Mouse (Mus musculus) bone marrow macrophage, adult 2 months (primary cell): ENCODE measurements around the gene Prkcb.

ENCODE experiments used
- CTCF ChIP-seq: IDR thresholded peaks from 2 replicates; pipeline ENCODE4 v1.5.1; 2012; ENCODE audit warnings: low read depth, mild to moderate bottlenecking, low read length, moderate library complexity
- POLR2A ChIP-seq: IDR thresholded peaks from 2 replicates; pipeline ENCODE4 v1.6.1; 2012; ENCODE audit warnings: mild to moderate bottlenecking, low read depth, low read length, borderline replicate concordance

DNA sequence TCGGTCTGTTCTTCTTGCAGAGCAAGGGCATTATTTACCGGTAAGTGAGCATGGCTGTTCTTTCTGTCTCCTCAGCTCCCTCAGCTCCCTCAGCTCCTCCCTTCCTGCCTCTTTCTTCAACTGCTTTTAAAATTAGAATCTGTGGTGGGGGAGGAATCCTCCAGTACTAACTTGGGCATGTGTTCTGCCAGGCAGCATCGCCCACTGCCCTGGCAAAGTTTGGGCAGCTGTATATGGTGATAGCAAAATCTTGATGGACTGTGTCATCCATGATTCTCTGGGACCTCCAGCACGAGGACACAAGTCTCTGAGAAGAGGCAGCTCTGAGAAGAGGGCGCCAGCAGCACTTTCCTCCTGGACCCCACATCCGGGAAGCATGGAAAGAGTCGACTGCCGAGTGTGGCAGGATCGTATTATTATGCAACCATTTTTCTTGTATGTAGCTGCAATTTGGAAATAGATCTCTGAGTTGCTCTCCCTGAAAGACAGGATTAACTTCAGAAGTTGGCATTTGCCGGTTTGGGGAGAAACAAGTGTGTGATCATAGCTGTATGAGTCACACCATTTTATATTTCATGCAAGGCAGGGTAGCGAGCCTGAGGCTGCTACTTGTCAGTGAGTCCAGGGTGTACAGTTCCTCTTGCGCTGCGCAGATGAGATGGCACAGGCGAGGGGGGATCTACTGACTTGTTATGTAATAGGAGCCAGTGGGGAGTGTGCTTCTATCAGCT lies 296.0 kb downstream of the Prkcb start:
- TF ChIP-seq POLR2A (no peak), CTCF (no peak)
